Mouse (Mus musculus): ENCODE data around the gene Wsb2. TPM values are rescaled to one million over a fixed set of nuclear protein-coding genes. Genes with fewer than 3 reads are reported as not detected.

The Wsb2 gene
- total RNA-seq, 2 experiments from 2014 or later, result 98.6 to 98.9 TPM

Other genes with a start within 250 kb of the Wsb2 start
- gene Suds3, start 241.2 kb upstream of the Wsb2 start, total RNA-seq (2021), result 10 to 100 TPM; 87.3 to 90.4 TPM
- gene Taok3, start 237.2 kb upstream of the Wsb2 start, total RNA-seq (2021), result 1 to 10 TPM; 7.6 to 7.9 TPM
- gene Pebp1, start 69.7 kb upstream of the Wsb2 start, total RNA-seq (2021), result 100 to 1,000 TPM; 420 to 434 TPM
- gene Vsig10, start 38.2 kb upstream of the Wsb2 start, total RNA-seq (2021), result 10 to 100 TPM; 11.1 to 12.9 TPM
- 1 to 10 TPM; 2.9 to 6.0 TPM for gene Rfc5, start 31.7 kb downstream of the Wsb2 start, total RNA-seq (2021)
- not detected for gene Ksr2, start 56.7 kb downstream of the Wsb2 start, total RNA-seq (2021)